Mouse (Mus musculus) bone marrow, adult 2 months (tissue): ENCODE measurements around the gene Muc4. TPM values are rescaled to one million over a fixed set of nuclear protein-coding genes. Genes with fewer than 3 reads are reported as not detected.
A peak's percentile ranks its signal among the peaks of the same experiment; 100 is the strongest.

Source experiments
- H3K27ac ChIP-seq: fragments of 200-500 bp; 2 replicates; pipeline ENCODE4 v1.5.1; 2012; ENCODE audit warnings: low read depth, mild to moderate bottlenecking, control low read depth, inconsistent platforms, low read length; ENCODE audit not compliant: control insufficient read depth, poor library complexity, insufficient read depth
- H3K4me1 ChIP-seq: fragments of 200-500 bp; 2 replicates; pipeline ENCODE4 v1.6.1; 2011; ENCODE audit warnings: low read length; ENCODE audit not compliant: control insufficient read depth, insufficient read depth
- H3K4me3 ChIP-seq: fragments of 200-500 bp; replicated peaks from 2 replicates; pipeline ENCODE3; 2011; ENCODE audit warnings: mild to moderate bottlenecking, low read depth, low read length, control low read depth; ENCODE audit not compliant: control insufficient read depth
- CTCF ChIP-seq: fragments of 200-500 bp; IDR thresholded peaks from 2 replicates; pipeline ENCODE4 v1.5.1; 2011; ENCODE audit warnings: low read length, control low read depth; ENCODE audit not compliant: control insufficient read depth, insufficient read depth
- POLR2A ChIP-seq: fragments of 200-500 bp; IDR thresholded peaks from 2 replicates; pipeline ENCODE4 v1.6.1; 2011; ENCODE audit warnings: low read depth, mild to moderate bottlenecking, control low read depth, low read length, borderline replicate concordance; ENCODE audit not compliant: control insufficient read depth
- WGBS: fragments of 180-500 bp; shearing (Covaris S2); methylation state at CpG from one replicate; pipeline ENCODE4 v1.1.7; 2018; 5-methylcytosine and 5-hydroxymethylcytosine counted together
- polyA plus RNA-seq: library from polyadenylated mRNA; stranded (reverse); fragments of >200 nt; gene quantifications from 2 replicates; pipeline ENCODE4 v1.2.4, GENCODE M21; 2011; ENCODE audit warnings: low replicate concordance; ENCODE audit not compliant: missing spikeins, insufficient read depth, insufficient read length

The Muc4 gene
- polyA plus RNA-seq, 1 experiment, result not detected

GRCm38 (mm10) chr16:32814539-32814938 lies 78.9 kb downstream of the Muc4 start:
- H3K27ac ChIP-seq, result no peak overlapping the region
- WGBS, result 32% methylated on average over 14 of the region's 14 CpGs
- no peak for TF ChIP-seq POLR2A
- TF ChIP-seq CTCF, result no peak
- no peaks in the 10 kb centered on the region for H3K4me1 ChIP-seq
- peak overlapping the region; percentile 29 for H3K4me3 ChIP-seq

GRCm38 (mm10) chr16:32815160-32815605 lies 79.5 kb downstream of the Muc4 start:
- H3K27ac ChIP-seq, result no peak overlapping the region
- WGBS, result 27% methylated on average over 6 of the region's 6 CpGs
- no peak for TF ChIP-seq POLR2A
- no peak for TF ChIP-seq CTCF
- no peaks in the 10 kb centered on the region for H3K4me1 ChIP-seq
- no peak overlapping the region for H3K4me3 ChIP-seq

GRCm38 (mm10) chr16:32818036-32818435 lies 82.3 kb downstream of the Muc4 start:
- WGBS, result 78% methylated on average over 4 of the region's 4 CpGs
- Histone ChIP-seq H3K4me1 (peaks cover 3% of the 10 kb centered on the region), H3K27ac (no peak overlapping the region), H3K4me3 (no peak overlapping the region)
- TF ChIP-seq POLR2A (no peak), CTCF (no peak)

GRCm38 (mm10) chr16:32818441-32818840 lies 82.8 kb downstream of the Muc4 start:
- WGBS, result 88% methylated on average over 5 of the region's 5 CpGs
- H3K4me3 ChIP-seq, result no peak overlapping the region
- no peak for TF ChIP-seq CTCF
- TF ChIP-seq POLR2A, result no peak
- peaks cover 3% of the 10 kb centered on the region for H3K4me1 ChIP-seq
- no peak overlapping the region for H3K27ac ChIP-seq

- H3K4me3 ChIP-seq, result no peak overlapping the region
- peaks cover 3% of the 10 kb centered on the region for H3K4me1 ChIP-seq
- TF ChIP-seq POLR2A, result no peak
- no peak for TF ChIP-seq CTCF
- no peak overlapping the region for H3K27ac ChIP-seq
- WGBS, result 79% methylated on average over 10 of the region's 10 CpGs
These were observed 86.2 kb downstream of the Muc4 start for GRCm38 (mm10) chr16:32821772-32822449.

GRCm38 (mm10) chr16:32822450-32822827 lies 86.8 kb downstream of the Muc4 start:
- Histone ChIP-seq H3K4me1 (peaks cover 3% of the 10 kb centered on the region), H3K27ac (no peak overlapping the region), H3K4me3 (no peak overlapping the region)
- WGBS, result 42% methylated on average over 6 of the region's 6 CpGs
- TF ChIP-seq CTCF, result no peak

- Histone ChIP-seq H3K4me3 (no peak overlapping the region), H3K27ac (no peak overlapping the region), H3K4me1 (peaks cover 3% of the 10 kb centered on the region)
- TF ChIP-seq CTCF (no peak), POLR2A (no peak)
- WGBS, result 58% methylated on average over 5 of the region's 5 CpGs
These were observed 87.2 kb downstream of the Muc4 start for GRCm38 (mm10) chr16:32822881-32823280.

GRCm38 (mm10) chr16:32823487-32823886 lies 87.8 kb downstream of the Muc4 start:
- TF ChIP-seq POLR2A, result no peak
- no peak for TF ChIP-seq CTCF
- H3K4me3 ChIP-seq, result no peak overlapping the region
- H3K27ac ChIP-seq, result no peak overlapping the region
- peaks cover 3% of the 10 kb centered on the region for H3K4me1 ChIP-seq
- WGBS, result 86% methylated on average over 8 of the region's 8 CpGs

- Histone ChIP-seq H3K4me1 (peaks cover 3% of the 10 kb centered on the region), H3K4me3 (no peak overlapping the region), H3K27ac (no peak overlapping the region)
- TF ChIP-seq POLR2A, result no peak
- no peak for TF ChIP-seq CTCF
- 88% methylated on average over 13 of the region's 13 CpGs for WGBS
These were observed 88.4 kb downstream of the Muc4 start for GRCm38 (mm10) chr16:32824061-32824460.
